ENCODE assay signal across 13 mouse cellular contexts in the genomic region with DNA sequence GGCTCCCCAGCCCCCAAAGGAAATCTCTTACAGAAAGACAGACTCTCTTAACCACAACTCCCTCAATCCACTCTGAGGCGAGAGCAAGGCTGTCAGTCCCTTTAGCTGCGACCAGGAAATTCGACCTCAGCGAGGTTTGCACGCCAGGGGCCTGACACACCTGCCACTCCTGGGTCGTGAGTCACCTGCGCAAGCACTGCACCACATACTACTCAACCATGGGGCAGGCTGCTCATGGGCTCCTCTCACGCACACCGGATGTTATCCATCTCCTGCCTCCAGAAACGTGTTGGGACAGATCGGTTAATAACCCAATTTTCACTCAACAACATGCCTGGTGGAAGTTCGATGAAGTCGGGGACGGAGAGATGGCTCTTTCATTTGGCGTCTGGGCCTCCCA.
A peak's percentile ranks its signal among the peaks of the same experiment; 100 is the strongest.
DNase-seq lines count a peak whose midpoint lies in the region; ATAC-seq and TF ChIP-seq lines count a peak whose summit lies in the region.
"Had no signal": no experiment of that assay in that cellular context is flagged by ENCODE, and none has a peak within 500 bp of the region (broad histone marks: within the 10 kb centered on the region; RNA-seq: fewer than 3 reads in every experiment).

No protein-coding gene starts in this region.

- no peak overlapping the region for H3K27ac ChIP-seq in embryonic facial prominence, embryonic 12.5 days
- H3K27ac ChIP-seq in embryonic facial prominence, embryonic 10.5 days (replicated peaks) = no peak overlapping the region; the same call in 1 of the 2 replicates
- no peak overlapping the region for H3K27ac ChIP-seq in midbrain, embryonic 12.5 days (replicated peaks)
- no peak overlapping the region for H3K27ac ChIP-seq in midbrain, embryonic 11.5 days (ENCODE audit: low read depth, low read length)
- peak overlapping the region; percentile 41; the same call in 1 of the 2 replicates for H3K27ac ChIP-seq in intestine, postnatal 0 days (ENCODE audit: low read depth, low read length)
- peak overlapping the region; percentile 67; the same call in 1 of the 2 replicates for H3K27ac ChIP-seq in stomach, embryonic 15.5 days
- H3K27ac ChIP-seq: liver, embryonic 15.5 days had no signal

- peak overlapping the region; percentile 95 for H3K4me2 ChIP-seq in embryonic facial prominence, embryonic 12.5 days (replicated peaks)
- peak overlapping the region; percentile 77 for H3K4me2 ChIP-seq in midbrain, embryonic 12.5 days (replicated peaks)
- no peak overlapping the region for H3K4me2 ChIP-seq in midbrain, embryonic 11.5 days
- H3K4me2 ChIP-seq in intestine, postnatal 0 days (replicated peaks; ENCODE audit: low read depth) = peak overlapping the region; percentile 94
- H3K4me2 ChIP-seq in stomach, embryonic 15.5 days = peak overlapping the region; percentile 98
- H3K4me2 ChIP-seq: liver, embryonic 15.5 days had no signal

- ATAC-seq in embryonic facial prominence, embryonic 12.5 days (ENCODE audit: insufficient number of reproducible peaks, insufficient read depth, low FRiP score, low TSS enrichment) = no peak
- ATAC-seq in midbrain, embryonic 12.5 days (ENCODE audit: low FRiP score, low read depth) = no peak
- ATAC-seq in midbrain, embryonic 11.5 days (ENCODE audit: low FRiP score) = no peak
- ATAC-seq in intestine, postnatal 0 days = peak; percentile 61; the same call in 1 of the 2 replicates
- ATAC-seq in stomach, embryonic 15.5 days (ENCODE audit: insufficient read depth, low FRiP score, low read depth) = peak; percentile 52; the same call in 1 of the 2 replicates

- H3K9me3 ChIP-seq in embryonic facial prominence, embryonic 12.5 days = no peaks in the 10 kb centered on the region
- no peaks in the 10 kb centered on the region for H3K9me3 ChIP-seq in embryonic facial prominence, embryonic 10.5 days
- no peaks in the 10 kb centered on the region for H3K9me3 ChIP-seq in midbrain, embryonic 12.5 days
- no peaks in the 10 kb centered on the region for H3K9me3 ChIP-seq in midbrain, embryonic 11.5 days (ENCODE audit: control insufficient read depth, low read length)
- H3K9me3 ChIP-seq in intestine, postnatal 0 days (ENCODE audit: control insufficient read depth) = no peaks in the 10 kb centered on the region
- H3K9me3 ChIP-seq in stomach, embryonic 15.5 days = no peaks in the 10 kb centered on the region
- H3K9me3 ChIP-seq: liver, embryonic 15.5 days had no signal

- peaks cover 25% of the 10 kb centered on the region for H3K4me1 ChIP-seq in embryonic facial prominence, embryonic 12.5 days
- peaks cover 57% of the 10 kb centered on the region for H3K4me1 ChIP-seq in embryonic facial prominence, embryonic 10.5 days
- peaks cover 32% of the 10 kb centered on the region for H3K4me1 ChIP-seq in midbrain, embryonic 12.5 days
- H3K4me1 ChIP-seq in midbrain, embryonic 11.5 days (ENCODE audit: control insufficient read depth, insufficient read depth, low read length) = peaks cover 5% of the 10 kb centered on the region; the same call in 1 of the 2 replicates
- H3K4me1 ChIP-seq in intestine, postnatal 0 days (replicated peaks; ENCODE audit: control insufficient read depth, insufficient read depth, low read length) = 0 out of 2 replicates have a peak, but pooled peaks cover 5% of the 10 kb centered on the region
- H3K4me1 ChIP-seq in stomach, embryonic 15.5 days = peaks cover 7% of the 10 kb centered on the region
- H3K4me1 ChIP-seq: liver, embryonic 15.5 days had no signal

- WGBS in embryonic facial prominence, embryonic 12.5 days = 74% methylated on average over 15 of the region's 15 CpGs
- 78% methylated on average over 15 of the region's 15 CpGs for WGBS in embryonic facial prominence, embryonic 10.5 days
- 87% methylated on average over 15 of the region's 15 CpGs for WGBS in midbrain, embryonic 12.5 days
- 79% methylated on average over 15 of the region's 15 CpGs for WGBS in midbrain, embryonic 11.5 days
- 54% methylated on average over 15 of the region's 15 CpGs for WGBS in intestine, postnatal 0 days
- WGBS in stomach, embryonic 15.5 days = 59% methylated on average over 15 of the region's 15 CpGs

- H3K36me3 ChIP-seq in embryonic facial prominence, embryonic 12.5 days = no peaks in the 10 kb centered on the region
- no peaks in the 10 kb centered on the region for H3K36me3 ChIP-seq in embryonic facial prominence, embryonic 10.5 days (replicated peaks)
- no peaks in the 10 kb centered on the region for H3K36me3 ChIP-seq in midbrain, embryonic 12.5 days
- H3K36me3 ChIP-seq in midbrain, embryonic 11.5 days (ENCODE audit: control insufficient read depth, insufficient read depth, low read length) = no peaks in the 10 kb centered on the region
- H3K36me3 ChIP-seq in intestine, postnatal 0 days (ENCODE audit: control insufficient read depth, insufficient read depth) = no peaks in the 10 kb centered on the region
- no peaks in the 10 kb centered on the region for H3K36me3 ChIP-seq in stomach, embryonic 15.5 days
- H3K36me3 ChIP-seq: liver, embryonic 15.5 days had no signal

- H3K27me3 ChIP-seq in embryonic facial prominence, embryonic 12.5 days = peaks cover 7% of the 10 kb centered on the region; the same call in 1 of the 2 replicates
- H3K27me3 ChIP-seq in embryonic facial prominence, embryonic 10.5 days (replicated peaks; ENCODE audit: low read depth, poor library complexity, severe bottlenecking) = peaks cover 26% of the 10 kb centered on the region
- peaks cover 92% of the 10 kb centered on the region for H3K27me3 ChIP-seq in midbrain, embryonic 12.5 days
- peaks cover 51% of the 10 kb centered on the region for H3K27me3 ChIP-seq in midbrain, embryonic 11.5 days (ENCODE audit: control insufficient read depth, insufficient read depth, low read length)
- H3K27me3 ChIP-seq in intestine, postnatal 0 days (replicated peaks; ENCODE audit: control insufficient read depth, insufficient read depth, low read length) = no peaks in the 10 kb centered on the region
- 0 out of 2 replicates have a peak, but pooled peaks cover 3% of the 10 kb centered on the region for H3K27me3 ChIP-seq in stomach, embryonic 15.5 days (replicated peaks)

- 0 out of 2 replicates have a peak overlapping the region, but pooled peaks have one; percentile 72 for H3K4me3 ChIP-seq in embryonic facial prominence, embryonic 12.5 days
- no peak overlapping the region for H3K4me3 ChIP-seq in embryonic facial prominence, embryonic 10.5 days
- 0 out of 2 replicates have a peak overlapping the region, but pooled peaks have one; percentile 61 for H3K4me3 ChIP-seq in midbrain, embryonic 12.5 days
- no peak overlapping the region for H3K4me3 ChIP-seq in midbrain, embryonic 11.5 days (ENCODE audit: low read depth, low read length)
- H3K4me3 ChIP-seq in intestine, postnatal 0 days (ENCODE audit: low read depth, low read length) = no peak overlapping the region
- peak overlapping the region; percentile 65; the same call in 1 of the 2 replicates for H3K4me3 ChIP-seq in stomach, embryonic 15.5 days (replicated peaks)
- H3K4me3 ChIP-seq: liver, embryonic 15.5 days; myocyte had no signal

- DNase-seq in embryonic facial prominence, embryonic 10.5 days (ENCODE audit: low spot score) = no peak
- DNase-seq in midbrain, embryonic 11.5 days (ENCODE audit: low spot score, missing footprints) = no peak
- no peak for DNase-seq in cerebellum, adult 11-12 months
- DNase-seq in adrenal gland, postnatal 25 days = no peak
- DNase-seq: kidney, adult 18-20 months; layer of hippocampus, postnatal 36 days; right cerebral cortex, postnatal 4 days had no signal

- H3K9ac ChIP-seq in embryonic facial prominence, embryonic 12.5 days = no peak overlapping the region
- no peak overlapping the region for H3K9ac ChIP-seq in midbrain, embryonic 12.5 days (replicated peaks)
- H3K9ac ChIP-seq in midbrain, embryonic 11.5 days (ENCODE audit: low read length) = no peak overlapping the region
- H3K9ac ChIP-seq in intestine, postnatal 0 days (ENCODE audit: low read depth, low read length) = no peak overlapping the region
- H3K9ac ChIP-seq in stomach, embryonic 15.5 days = no peak overlapping the region
- H3K9ac ChIP-seq: liver, embryonic 15.5 days had no signal

- no peak for TF ChIP-seq CTCF in intestine, postnatal 0 days (IDR thresholded peaks at IDR 0.05; ENCODE audit: low read depth)

Comparison
In these comparisons a context has a peak if more than half of its experiments do, and no peak if none do; other contexts are left out.
1. H3K4me3 ChIP-seq: peak in embryonic facial prominence, embryonic 12.5 days (single experiment), midbrain, embryonic 12.5 days (single experiment) and stomach, embryonic 15.5 days (single experiment); none in embryonic facial prominence, embryonic 10.5 days (single experiment), midbrain, embryonic 11.5 days (single experiment) and intestine, postnatal 0 days (single experiment).
2. ATAC-seq: peak in intestine, postnatal 0 days (single experiment) and stomach, embryonic 15.5 days (single experiment); none in embryonic facial prominence, embryonic 12.5 days (single experiment), midbrain, embryonic 12.5 days (single experiment) and midbrain, embryonic 11.5 days (single experiment).
3. H3K27ac ChIP-seq: peak in intestine, postnatal 0 days (single experiment) and stomach, embryonic 15.5 days (single experiment); none in embryonic facial prominence, embryonic 12.5 days (single experiment), embryonic facial prominence, embryonic 10.5 days (single experiment), midbrain, embryonic 12.5 days (single experiment) and midbrain, embryonic 11.5 days (single experiment).